Mouse (Mus musculus) gastrocnemius, adult 8-10 months (tissue): ENCODE measurements around the gene Gm20481. TPM values are rescaled to one million over a fixed set of nuclear protein-coding genes. Genes with fewer than 3 reads are reported as not detected.

Experiments
- total RNA-seq, 4 experiments: library from RNA; stranded (reverse); gene quantifications; 2 replicates each; pipeline ENCODE4 v1.2.4; 2022

Gene Gm20481
- total RNA-seq, 4 experiments from 2014 or later = not detected

Other genes with a start within 250 kb of the Gm20481 start
- 10 to 100 TPM in 1 of 4 experiments, 1 to 10 TPM in 3; 1.3 to 10.9 (median 4.9) TPM for gene C4b, start 226.0 kb upstream of the Gm20481 start, total RNA-seq
- gene Cyp21a1, start 165.4 kb upstream of the Gm20481 start, total RNA-seq = 1 to 10 TPM in 1 of 4 experiments, under 1 TPM in 1, not detected in 2; 0.34 to 3.1 TPM
- 1 to 10 TPM; 5.6 to 8.0 (median 6.9) TPM for gene Stk19, start 133.0 kb upstream of the Gm20481 start, total RNA-seq
- 1 to 10 TPM; 7.3 to 9.9 (median 8.6) TPM for gene Dxo, start 132.9 kb upstream of the Gm20481 start, total RNA-seq
- gene Skiv2l, start 119.7 kb upstream of the Gm20481 start, total RNA-seq = 10 to 100 TPM; 21.3 to 23.4 (median 21.9) TPM
- gene Nelfe, start 119.5 kb upstream of the Gm20481 start, total RNA-seq = 10 to 100 TPM in 1 of 4 experiments, 1 to 10 TPM in 3; 7.6 to 10.4 (median 8.9) TPM
- 1 to 10 TPM in 3 of 4 experiments, under 1 TPM in 1; 0.56 to 6.3 (median 2.8) TPM for gene Cfb, start 107.4 kb upstream of the Gm20481 start, total RNA-seq
- gene Zbtb12, start 90.4 kb upstream of the Gm20481 start, total RNA-seq = 1 to 10 TPM; 7.3 to 7.9 (median 7.6) TPM
- not detected for gene Gm20547, start 87.9 kb upstream of the Gm20481 start, total RNA-seq
- 1 to 10 TPM in 3 of 4 experiments, under 1 TPM in 1; 0.73 to 2.3 (median 2.2) TPM for gene C2, start 71.6 kb upstream of the Gm20481 start, total RNA-seq
- 10 to 100 TPM; 31.2 to 37.2 (median 33.4) TPM for gene Ehmt2, start 71.4 kb upstream of the Gm20481 start, total RNA-seq
- gene Slc44a4, start 55.4 kb upstream of the Gm20481 start, total RNA-seq = under 1 TPM in 2 of 4 experiments, not detected in 2; 0.15 TPM
- 10 to 100 TPM in 2 of 4 experiments, 1 to 10 TPM in 2; 8.8 to 11.6 (median 10.5) TPM for gene Neu1, start 38.7 kb upstream of the Gm20481 start, total RNA-seq
- gene Hspa1b, start 10.7 kb upstream of the Gm20481 start, total RNA-seq = 10 to 100 TPM in 1 of 4 experiments, 1 to 10 TPM in 3; 2.4 to 13.6 (median 3.7) TPM
- gene Hspa1a, start 2.2 kb downstream of the Gm20481 start, total RNA-seq = 10 to 100 TPM in 1 of 4 experiments, 1 to 10 TPM in 3; 4.2 to 17.8 (median 5.3) TPM
- 10 to 100 TPM; 19.4 to 26.1 (median 20.2) TPM for gene Hspa1l, start 2.8 kb downstream of the Gm20481 start, total RNA-seq
- 10 to 100 TPM; 11.7 to 15.7 (median 13.0) TPM for gene Lsm2, start 11.9 kb downstream of the Gm20481 start, total RNA-seq
- gene Vars, start 31.1 kb downstream of the Gm20481 start, total RNA-seq = 10 to 100 TPM; 37.3 to 42.8 (median 41.0) TPM
- gene Vwa7, start 46.7 kb downstream of the Gm20481 start, total RNA-seq = 10 to 100 TPM in 3 of 4 experiments, 1 to 10 TPM in 1; 8.0 to 18.8 (median 13.7) TPM
- not detected for gene Sapcd1, start 58.1 kb downstream of the Gm20481 start, total RNA-seq
- not detected for gene Msh5, start 76.8 kb downstream of the Gm20481 start, total RNA-seq
- gene Clic1, start 80.1 kb downstream of the Gm20481 start, total RNA-seq = 1 to 10 TPM; 5.2 to 9.0 (median 6.6) TPM
- 1 to 10 TPM; 4.3 to 6.2 (median 5.1) TPM for gene Ddah2, start 89.1 kb downstream of the Gm20481 start, total RNA-seq
- not detected for gene Ly6g6c, start 95.5 kb downstream of the Gm20481 start, total RNA-seq
- gene Mpig6b, start 96.3 kb downstream of the Gm20481 start, total RNA-seq = not detected
- not detected for gene Ly6g6e, start 107.0 kb downstream of the Gm20481 start, total RNA-seq
- gene Ly6g6d, start 108.2 kb downstream of the Gm20481 start, total RNA-seq = 1 to 10 TPM in 1 of 4 experiments, under 1 TPM in 2, not detected in 1; 0.53 to 1.8 (median 0.99) TPM
- gene Ly6g6f, start 115.7 kb downstream of the Gm20481 start, total RNA-seq = not detected
- gene Abhd16a, start 119.4 kb downstream of the Gm20481 start, total RNA-seq = 100 to 1,000 TPM in 1 of 4 experiments, 10 to 100 TPM in 3; 84.1 to 107 (median 92.9) TPM
- gene Ly6g5c, start 138.4 kb downstream of the Gm20481 start, total RNA-seq = not detected
- not detected for gene Ly6g5b, start 145.5 kb downstream of the Gm20481 start, total RNA-seq
- 10 to 100 TPM in 1 of 4 experiments, 1 to 10 TPM in 3; 8.6 to 11.4 (median 9.3) TPM for gene Gpank1, start 151.5 kb downstream of the Gm20481 start, total RNA-seq
- gene Csnk2b, start 152.1 kb downstream of the Gm20481 start, total RNA-seq = 100 to 1,000 TPM; 169 to 216 (median 180) TPM
- 10 to 100 TPM; 13.6 to 22.6 (median 17.0) TPM for gene D17H6S53E, start 156.5 kb downstream of the Gm20481 start, total RNA-seq
- gene Apom, start 162.1 kb downstream of the Gm20481 start, total RNA-seq = not detected
- gene Bag6, start 165.3 kb downstream of the Gm20481 start, total RNA-seq = 100 to 1,000 TPM; 206 to 247 (median 236) TPM
- 10 to 100 TPM; 90.5 to 98.3 (median 94.6) TPM for gene Prrc2a, start 195.0 kb downstream of the Gm20481 start, total RNA-seq
- gene Aif1, start 206.2 kb downstream of the Gm20481 start, total RNA-seq = under 1 TPM in 2 of 4 experiments, not detected in 2; 0.52 to 0.72 TPM
- gene Lst1, start 218.5 kb downstream of the Gm20481 start, total RNA-seq = under 1 TPM in 2 of 4 experiments, not detected in 2; 0.73 to 0.92 TPM
- not detected for gene Ltb, start 224.5 kb downstream of the Gm20481 start, total RNA-seq
- gene Tnf, start 232.1 kb downstream of the Gm20481 start, total RNA-seq = under 1 TPM in 1 of 4 experiments, not detected in 3; 0.31 TPM
- under 1 TPM; 0.53 to 0.76 (median 0.65) TPM for gene Lta, start 235.4 kb downstream of the Gm20481 start, total RNA-seq